Mouse (Mus musculus): ENCODE results near the gene Edn1. TPM values are rescaled to one million over a fixed set of nuclear protein-coding genes. Genes with fewer than 3 reads are reported as not detected.

Gene Edn1
- total and polyA plus RNA-seq, 3 experiments = not detected

GRCm38 (mm10) chr13:42309804-42310203, 8.5 kb downstream of the Edn1 start:
- TF ChIP-seq ZNF384 (IDR thresholded peaks at IDR 0.05; ENCODE audit: low read depth, low read length) (no peak), NELFE (IDR thresholded peaks at IDR 0.05; ENCODE audit: low read depth, low read length) (no peak), MAZ (IDR thresholded peaks at IDR 0.05; ENCODE audit: low read depth, low read length) (no peak), MYB (IDR thresholded peaks at IDR 0.05; ENCODE audit: low read depth, low read length) (no peak), ETS1 (IDR thresholded peaks at IDR 0.05; ENCODE audit: low read depth, low read length) (no peak), MEF2A (IDR thresholded peaks at IDR 0.05; ENCODE audit: extremely low read depth, insufficient replicate concordance, low read depth, low read length, poor library complexity, severe bottlenecking) (no peak), JUND (IDR thresholded peaks at IDR 0.05; ENCODE audit: low read depth, low read length) (no peak), TBP (IDR thresholded peaks at IDR 0.05; ENCODE audit: low read depth, low read length) (no peak), GATA1 (IDR thresholded peaks at IDR 0.05; ENCODE audit: low read depth, low read length) (no peak), E2F4 (IDR thresholded peaks at IDR 0.05; ENCODE audit: borderline replicate concordance, low read depth, low read length) (no peak), BHLHE40 (IDR thresholded peaks at IDR 0.05; ENCODE audit: borderline replicate concordance, low read depth, low read length) (no peak), ZC3H11A (IDR thresholded peaks at IDR 0.05; ENCODE audit: low read depth, low read length) (no peak), MYC (IDR thresholded peaks at IDR 0.05; ENCODE audit: low read depth, low read length) (no peak), ZKSCAN1 (IDR thresholded peaks at IDR 0.05; ENCODE audit: low read depth, low read length) (no peak), UBTF (IDR thresholded peaks at IDR 0.05; ENCODE audit: borderline replicate concordance, insufficient read depth, low read depth, low read length) (no peak), USF2 (IDR thresholded peaks at IDR 0.05; ENCODE audit: borderline replicate concordance in 1 of 2, insufficient read depth in 1 of 2, low read depth in 1 of 2, low read length in 2 of 2) (no peak)
- H3K9ac ChIP-seq (ENCODE audit: control insufficient read depth, low read depth, low read length, poor library complexity, severe bottlenecking) = no peak overlapping the region
- no peaks in the 10 kb centered on the region for H3K36me3 ChIP-seq (ENCODE audit: control insufficient read depth in 1 of 2, insufficient read depth in 2 of 2, low read length in 2 of 2)
- H3K4me1 ChIP-seq (ENCODE audit: control insufficient read depth in 1 of 2, insufficient read depth in 2 of 2, low read length in 2 of 2) = no peaks in the 10 kb centered on the region
- DNase-seq (ENCODE audit: low read depth, low spot score) = no peak
- no peaks in the 10 kb centered on the region for H3K9me3 ChIP-seq (replicated peaks; ENCODE audit: insufficient read depth, low read length)
- H3K4me3 ChIP-seq (ENCODE audit: control insufficient read depth in 1 of 2, insufficient read depth in 1 of 2, low read depth in 2 of 2, low read length in 2 of 2) = no peak overlapping the region
- H3K27ac ChIP-seq (ENCODE audit: control insufficient read depth, low read depth, low read length) = no peak overlapping the region
- H3K27me3 ChIP-seq (ENCODE audit: control insufficient read depth in 1 of 2, insufficient read depth in 2 of 2, low read length in 2 of 2) = no peaks in the 10 kb centered on the region
- no peaks in the 10 kb centered on the region for H3K79me2 ChIP-seq (ENCODE audit: control insufficient read depth, insufficient read depth, low read length, poor library complexity)

GRCm38 (mm10) chr13:42315628-42316027, 14.4 kb downstream of the Edn1 start:
- H3K4me3 ChIP-seq (ENCODE audit: control insufficient read depth in 1 of 2, insufficient read depth in 1 of 2, low read depth in 2 of 2, low read length in 2 of 2) = no peak overlapping the region
- no peaks in the 10 kb centered on the region for H3K79me2 ChIP-seq (ENCODE audit: control insufficient read depth, insufficient read depth, low read length, poor library complexity)
- H3K27ac ChIP-seq (ENCODE audit: control insufficient read depth, low read depth, low read length) = no peak overlapping the region
- H3K9ac ChIP-seq (ENCODE audit: control insufficient read depth, low read depth, low read length, poor library complexity, severe bottlenecking) = no peak overlapping the region
- no peaks in the 10 kb centered on the region for H3K27me3 ChIP-seq (ENCODE audit: control insufficient read depth in 1 of 2, insufficient read depth in 2 of 2, low read length in 2 of 2)
- no peaks in the 10 kb centered on the region for H3K4me1 ChIP-seq (ENCODE audit: control insufficient read depth in 1 of 2, insufficient read depth in 2 of 2, low read length in 2 of 2)
- H3K36me3 ChIP-seq (ENCODE audit: control insufficient read depth in 1 of 2, insufficient read depth in 2 of 2, low read length in 2 of 2) = no peaks in the 10 kb centered on the region
- TF ChIP-seq USF2 (IDR thresholded peaks at IDR 0.05; ENCODE audit: borderline replicate concordance in 1 of 2, insufficient read depth in 1 of 2, low read depth in 1 of 2, low read length in 2 of 2) (no peak), POLR2AphosphoS5 (IDR thresholded peaks at IDR 0.05; ENCODE audit: borderline replicate concordance, low read depth, low read length) (no peak), MYC (IDR thresholded peaks at IDR 0.05; ENCODE audit: low read depth, low read length) (no peak), NELFE (IDR thresholded peaks at IDR 0.05; ENCODE audit: low read depth, low read length) (no peak), POLR2A (IDR thresholded peaks at IDR 0.05; ENCODE audit: control insufficient read depth in 1 of 2, insufficient read depth in 1 of 2, low read depth in 1 of 2, low read length in 2 of 2, poor library complexity in 1 of 2) (no peak), RCOR1 (IDR thresholded peaks at IDR 0.05; ENCODE audit: low read depth, low read length) (no peak), ZKSCAN1 (IDR thresholded peaks at IDR 0.05; ENCODE audit: low read depth, low read length) (no peak), MAZ (IDR thresholded peaks at IDR 0.05; ENCODE audit: low read depth, low read length) (no peak), BHLHE40 (IDR thresholded peaks at IDR 0.05; ENCODE audit: borderline replicate concordance, low read depth, low read length) (no peak)
- H3K9me3 ChIP-seq (replicated peaks; ENCODE audit: insufficient read depth, low read length) = no peaks in the 10 kb centered on the region
- no peak for DNase-seq (ENCODE audit: low read depth, low spot score)
